Mouse (Mus musculus) liver, postnatal 0 days (tissue): ENCODE results near the gene Pde2a.
A peak's percentile ranks its signal among the peaks of the same experiment; 100 is the strongest.

Experiments used
- CTCF ChIP-seq: sonication (generic); IDR thresholded peaks from 2 replicates; pipeline ENCODE4 v1.5.1; 2016; ENCODE audit warnings: antibody characterized with exemption, low read depth
- EP300 ChIP-seq: IDR thresholded peaks from 2 replicates; pipeline ENCODE4 v1.6.1; 2016; ENCODE audit warnings: antibody characterized with exemption, low read depth, mild to moderate bottlenecking

DNA sequence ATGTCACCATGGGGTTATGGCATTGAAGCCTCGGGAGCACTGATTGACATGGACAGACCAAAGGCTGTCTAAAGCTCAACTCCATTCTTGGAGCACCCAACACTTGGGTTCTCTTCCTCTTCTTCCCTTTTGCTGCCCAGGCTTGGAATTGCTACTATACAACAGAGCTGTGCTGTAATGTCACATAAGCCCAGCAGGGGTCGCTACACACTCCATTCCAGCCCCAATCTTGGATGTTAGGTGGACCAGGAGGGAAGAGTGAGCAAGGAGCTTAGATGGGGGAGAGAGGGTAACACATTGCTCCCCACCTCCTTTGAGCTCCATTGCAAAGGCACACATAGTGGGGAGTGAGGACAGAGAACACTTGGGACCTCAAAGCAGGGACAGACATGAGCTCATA, 6.2 kb downstream of the Pde2a start:
- TF ChIP-seq CTCF (peak; percentile 92), EP300 (no peak)
